Mouse (Mus musculus) heart, postnatal 0 days (tissue): ENCODE measurements around the gene Aco2. TPM values are rescaled to one million over a fixed set of nuclear protein-coding genes. Genes with fewer than 3 reads are reported as not detected.

Source experiments
- ATAC-seq: fragments of 200-750 bp; cut with Nextera tagmentation; 2 replicates; pipeline ENCODE4 v1.8.0; 2017; ENCODE audit warnings: low read depth, moderate number of reproducible peaks, moderate library complexity; ENCODE audit not compliant: insufficient read depth
- DNase-seq: peaks from one replicate; pipeline ENCODE4 v3.0.0-alpha.2; 2016; ENCODE audit warnings: low spot score
- H3K27ac ChIP-seq: fragments of 300-500 bp; sonication (generic); 2 replicates; pipeline ENCODE4 v1.5.1; 2014; ENCODE audit warnings: low read depth, mild to moderate bottlenecking
- H3K27me3 ChIP-seq: fragments of 300-500 bp; sonication (generic); 2 replicates; pipeline ENCODE4 v1.6.1; 2014; ENCODE audit warnings: low read length, mixed read lengths; ENCODE audit not compliant: control insufficient read depth, insufficient read depth
- H3K36me3 ChIP-seq: fragments of 300-500 bp; sonication (generic); replicated peaks from 2 replicates; pipeline ENCODE4 v1.6.1; 2014; ENCODE audit warnings: low read length, mixed read lengths; ENCODE audit not compliant: control insufficient read depth, insufficient read depth
- H3K4me1 ChIP-seq: fragments of 300-500 bp; sonication (generic); 2 replicates; pipeline ENCODE4 v1.6.1; 2014; ENCODE audit warnings: antibody characterized with exemption; ENCODE audit not compliant: control insufficient read depth, insufficient read depth
- H3K4me2 ChIP-seq: fragments of 300-500 bp; sonication (generic); 2 replicates; pipeline ENCODE4 v1.6.1; 2014; ENCODE audit warnings: low read depth, mild to moderate bottlenecking, low read length, moderate library complexity
- H3K4me3 ChIP-seq: fragments of 300-500 bp; sonication (generic); 2 replicates; pipeline ENCODE4 v1.5.1; 2014; ENCODE audit warnings: low read depth, low read length
- H3K9ac ChIP-seq: fragments of 300-500 bp; sonication (generic); replicated peaks from 2 replicates; pipeline ENCODE4 v1.6.1; 2014; ENCODE audit warnings: low read depth, low read length, mixed read lengths
- H3K9me3 ChIP-seq: fragments of 300-500 bp; sonication (generic); replicated peaks from 2 replicates; pipeline ENCODE4 v1.6.1; 2016; ENCODE audit warnings: low read length; ENCODE audit not compliant: control insufficient read depth
- CTCF ChIP-seq: IDR thresholded peaks from 2 replicates; pipeline ENCODE4 v1.5.1; 2016; ENCODE audit warnings: antibody characterized with exemption, control low read depth, low read depth
- EP300 ChIP-seq: IDR thresholded peaks from 2 replicates; pipeline ENCODE4 v1.6.1; 2016; ENCODE audit warnings: antibody characterized with exemption, low read depth
- WGBS: fragments of 180-500 bp; shearing (Covaris S2); extraction: QIAGEN DNeasy Blood & Tissue Kit; methylation state at CpG from one replicate; pipeline ENCODE4 v1.1.7; 2014; 5-methylcytosine and 5-hydroxymethylcytosine counted together
- polyA plus RNA-seq: library from polyadenylated mRNA; unstranded; fragments of >200 nt; fragmentation: Nextera tagmentation; extraction: Ambion mirVana; gene quantifications from 2 replicates; pipeline ENCODE4 v1.2.1, GENCODE M21; 2015
- total RNA-seq: library from RNA; depleted of rRNA; stranded (reverse); fragments of >200 nt; gene quantifications from 2 replicates; pipeline ENCODE4 v1.2.3, GENCODE M21; 2014; ENCODE audit warnings: low replicate concordance

Aco2 gene
- total and polyA plus RNA-seq, 2 experiments from 2014 or later, result 1,040 to 2,039 TPM

- H3K4me2 ChIP-seq, result no peak overlapping the region
- H3K36me3 ChIP-seq, result no peaks in the 10 kb centered on the region
- H3K9ac ChIP-seq, result no peak overlapping the region
- no peaks in the 10 kb centered on the region for H3K9me3 ChIP-seq
- H3K27ac ChIP-seq, result no peak overlapping the region
- ATAC-seq (no peak), DNase-seq (no peak)
- 0 out of 2 replicates have a peak, but pooled peaks cover 4% of the 10 kb centered on the region for H3K27me3 ChIP-seq
- 81% methylated on average over 4 of the region's 4 CpGs for WGBS
- H3K4me1 ChIP-seq, result peaks cover 14% of the 10 kb centered on the region; the same call in 1 of the 2 replicates
- no peak overlapping the region for H3K4me3 ChIP-seq
- TF ChIP-seq EP300 (no peak), CTCF (no peak)
These were observed 67.7 kb downstream of the Aco2 start for GRCm38 (mm10) chr15:81939774-81940173.

- H3K36me3 ChIP-seq, result no peaks in the 10 kb centered on the region
- 86% methylated on average over 5 of the region's 5 CpGs for WGBS
- no peak for DNase-seq
These were observed 68.1 kb downstream of the Aco2 start for GRCm38 (mm10) chr15:81940219-81940618.

GRCm38 (mm10) chr15:81941010-81941409, 68.9 kb downstream of the Aco2 start:
- TF ChIP-seq CTCF (no peak), EP300 (no peak)
- Histone ChIP-seq H3K9ac (no peak overlapping the region), H3K27ac (no peak overlapping the region), H3K4me3 (no peak overlapping the region), H3K36me3 (no peaks in the 10 kb centered on the region), H3K4me1 (peaks cover 14% of the 10 kb centered on the region; the same call in 1 of the 2 replicates), H3K27me3 (0 out of 2 replicates have a peak, but pooled peaks cover 4% of the 10 kb centered on the region), H3K9me3 (no peaks in the 10 kb centered on the region), H3K4me2 (no peak overlapping the region)
- WGBS, result 84% methylated on average over 2 of the region's 2 CpGs
- DNase-seq, result no peak
- ATAC-seq, result no peak

More at GRCm38 (mm10) chr15:81940219-81940618, 68.1 kb downstream of the Aco2 start:
- no peak overlapping the region for H3K27ac ChIP-seq
- H3K9me3 ChIP-seq, result no peaks in the 10 kb centered on the region
- H3K4me2 ChIP-seq, result no peak overlapping the region
- TF ChIP-seq CTCF (no peak), EP300 (no peak)
- H3K9ac ChIP-seq, result no peak overlapping the region
- H3K27me3 ChIP-seq, result 0 out of 2 replicates have a peak, but pooled peaks cover 4% of the 10 kb centered on the region
- peaks cover 14% of the 10 kb centered on the region; the same call in 1 of the 2 replicates for H3K4me1 ChIP-seq
- H3K4me3 ChIP-seq, result no peak overlapping the region
- no peak for ATAC-seq

- WGBS, result 24% methylated on average over 9 of the region's 9 CpGs
- no peak for TF ChIP-seq CTCF
- TF ChIP-seq EP300, result no peak
- H3K27me3 ChIP-seq, result 0 out of 2 replicates have a peak, but pooled peaks cover 4% of the 10 kb centered on the region
- H3K4me3 ChIP-seq, result no peak overlapping the region
- DNase-seq, result no peak
- no peaks in the 10 kb centered on the region for H3K4me1 ChIP-seq
- H3K4me2 ChIP-seq, result no peak overlapping the region
- ATAC-seq, result no peak
- no peak overlapping the region for H3K27ac ChIP-seq
- no peaks in the 10 kb centered on the region for H3K36me3 ChIP-seq
- H3K9me3 ChIP-seq, result no peaks in the 10 kb centered on the region
- no peak overlapping the region for H3K9ac ChIP-seq
These were observed 71.2 kb downstream of the Aco2 start for GRCm38 (mm10) chr15:81943176-81943749.

- TF ChIP-seq EP300 (no peak), CTCF (no peak)
- H3K27me3 ChIP-seq, result no peaks in the 10 kb centered on the region
- no peak overlapping the region for H3K4me3 ChIP-seq
- H3K4me2 ChIP-seq, result no peak overlapping the region
- ATAC-seq (no peak), DNase-seq (no peak)
- no peak overlapping the region for H3K9ac ChIP-seq
- no peak overlapping the region for H3K27ac ChIP-seq
- no peaks in the 10 kb centered on the region for H3K4me1 ChIP-seq
- H3K9me3 ChIP-seq, result no peaks in the 10 kb centered on the region
- H3K36me3 ChIP-seq, result no peaks in the 10 kb centered on the region
- 79% methylated on average over 10 of the region's 10 CpGs for WGBS
These were observed 77.0 kb downstream of the Aco2 start for GRCm38 (mm10) chr15:81949076-81949475.
